ENCODE assay signal across 20 mouse cellular contexts in genomic region chr10:84982675-84983074, GRCm38 (mm10).
DNase-seq lines count a peak whose midpoint lies in the region; TF ChIP-seq lines count a peak whose summit lies in the region.
"Had no signal": no experiment of that assay in that cellular context is flagged by ENCODE, and none has a peak within 500 bp of the region (broad histone marks: within the 10 kb centered on the region; RNA-seq: fewer than 3 reads in every experiment).

No protein-coding gene starts in this region.

- H3K4me3 ChIP-seq in heart, embryonic 10.5 days, result no peak overlapping the region
- H3K4me3 ChIP-seq in ES-E14 (ENCODE audit: insufficient read depth in 1 of 2, low read depth in 1 of 2, low read length in 2 of 2, poor library complexity in 1 of 2, severe bottlenecking in 1 of 2), result no peak overlapping the region

- H3K4me1 ChIP-seq in heart, embryonic 10.5 days, result peaks cover 11% of the 10 kb centered on the region
- peaks cover 4 to 13% of the 10 kb centered on the region in 2 experiments; a peak in 3 of 4 replicates for H3K4me1 ChIP-seq in ES-E14 (ENCODE audit: control insufficient read depth in 2 of 2, insufficient read depth in 2 of 2, low read length in 2 of 2, poor library complexity in 1 of 2)

- H3K9ac ChIP-seq in ES-E14 (ENCODE audit: insufficient read depth, low read depth, low read length, poor library complexity, severe bottlenecking), result no peak overlapping the region

- H3K27ac ChIP-seq in heart, embryonic 10.5 days, result no peak overlapping the region
- H3K27ac ChIP-seq in ES-E14 (ENCODE audit: insufficient read depth, low read depth, low read length, poor library complexity, severe bottlenecking), result no peak overlapping the region

- H3K27me3 ChIP-seq in heart, embryonic 10.5 days (ENCODE audit: insufficient read depth, poor library complexity, severe bottlenecking), result no peaks in the 10 kb centered on the region
- H3K27me3 ChIP-seq: CH12.LX, Patski had no signal

- WGBS in heart, embryonic 10.5 days, result 92% methylated on average over 7 of the region's 7 CpGs

- in situ Hi-C loops in ES-E14 (cut with MboI; ENCODE audit: low sequenced_read_pairs in 2 of 2, unreplicated experiment in 2 of 2), result no loop called here

- no peaks in the 10 kb centered on the region for H3K9me3 ChIP-seq in heart, embryonic 10.5 days
- no peaks in the 10 kb centered on the region for H3K9me3 ChIP-seq in ES-E14 (ENCODE audit: control insufficient read depth, insufficient read depth, low read depth, low read length)
- H3K9me3 ChIP-seq: G1E had no signal

- peak; percentile 62 for DNase-seq in heart, adult 11 months
- DNase-seq in heart, embryonic 10.5 days (ENCODE audit: low spot score), result no peak
- peak; percentile 20 for DNase-seq in testis, postnatal 10 days (ENCODE audit: low spot score)
- no peak for DNase-seq in testis, postnatal 14 days (ENCODE audit: low spot score)
- DNase-seq in ES-E14 (ENCODE audit: low read depth, low spot score), result no peak
- DNase-seq in ovary, postnatal 10 days (ENCODE audit: low spot score), result no peak
- DNase-seq: adrenal gland, adult 2 months; adrenal gland, adult 8-10 months; adrenal gland, postnatal 10 days; adrenal gland, postnatal 14 days; adrenal gland, postnatal 25 days; adrenal gland, postnatal 36 days; B cell, adult 2 months; cerebellum, adult 11 months; cerebellum, adult 11-12 months; cerebellum, adult 18-20 months; cerebellum, adult 2 months had no signal

- H3K36me3 ChIP-seq in heart, embryonic 10.5 days, result peaks cover 60% of the 10 kb centered on the region
- H3K36me3 ChIP-seq in ES-E14 (ENCODE audit: control insufficient read depth, insufficient read depth, low read length, poor library complexity, severe bottlenecking), result peaks cover 6% of the 10 kb centered on the region; the same call in 1 of the 2 replicates

TF ChIP-seq in ES-E14, 5 proteins besides CTCF, POLR2A, EP300 and RAD21:
- no peak for TF ChIP-seq HCFC1 (IDR thresholded peaks at IDR 0.05; ENCODE audit: borderline replicate concordance, insufficient read depth, low read length)
- TF ChIP-seq ZNF384 (IDR thresholded peaks at IDR 0.05; ENCODE audit: low read depth, low read length), result peak; percentile 73

Comparison
In these comparisons a context has a peak if more than half of its experiments do, and no peak if none do; other contexts are left out.
1. DNase-seq: peak in heart, adult 11 months (single experiment) and testis, postnatal 10 days (single experiment); none in heart, embryonic 10.5 days (single experiment), testis, postnatal 14 days (single experiment), ES-E14 (single experiment) and ovary, postnatal 10 days (single experiment).